Mouse (Mus musculus) left cerebral cortex, postnatal 25 days (tissue): ENCODE measurements around the gene Sectm1b. TPM values are rescaled to one million over a fixed set of nuclear protein-coding genes. Genes with fewer than 3 reads are reported as not detected.
A peak's percentile ranks its signal among the peaks of the same experiment; 100 is the strongest.

Experiments used
- DNase-seq, 2 experiments: peaks; one replicate each; pipeline ENCODE4 v3.0.0; 2022; ENCODE audit warnings: low spot score in 2 of 2, mixed read lengths in 1 of 2
- intact Hi-C: fragments of 180-260 bp; cut with DNase I; formaldehyde crosslinking; loops from one replicate; pipeline ENCODE4 v1.15.1; 2025
- total RNA-seq, 2 experiments: library from RNA; stranded (reverse); gene quantifications; 2 replicates each; pipeline ENCODE4 v1.2.3; 2021

Gene Sectm1b
- total RNA-seq, 2 experiments from 2014 or later: not detected

DNA sequence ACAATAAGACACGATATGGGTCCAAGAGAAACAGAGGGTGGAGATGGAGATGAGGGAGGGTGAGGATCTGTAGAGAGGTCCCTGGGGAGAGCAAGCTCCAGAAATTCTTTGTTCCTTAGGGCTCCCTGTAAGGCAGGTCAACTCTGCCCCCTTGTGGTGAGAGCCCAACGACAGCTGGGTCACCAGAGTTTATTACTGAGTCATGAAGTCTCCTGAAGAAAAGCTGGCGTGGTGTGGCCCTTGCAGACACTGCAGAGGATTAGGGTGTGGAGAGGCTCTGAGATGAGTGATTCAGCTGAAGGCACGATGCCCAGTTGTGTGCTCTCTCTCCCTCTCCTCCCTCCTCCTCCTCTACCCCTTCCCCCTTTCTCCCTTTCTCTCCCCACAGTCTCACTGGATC, 22.2 kb downstream of the Sectm1b start:
- intact Hi-C loops: loop anchor here (1.0 to 5.0 kb wide), 3 partner anchors 24 to 319 kb away; partner anchors contain the start of gene Rac3
- DNase-seq: peak; percentile 77 to 89

DNA sequence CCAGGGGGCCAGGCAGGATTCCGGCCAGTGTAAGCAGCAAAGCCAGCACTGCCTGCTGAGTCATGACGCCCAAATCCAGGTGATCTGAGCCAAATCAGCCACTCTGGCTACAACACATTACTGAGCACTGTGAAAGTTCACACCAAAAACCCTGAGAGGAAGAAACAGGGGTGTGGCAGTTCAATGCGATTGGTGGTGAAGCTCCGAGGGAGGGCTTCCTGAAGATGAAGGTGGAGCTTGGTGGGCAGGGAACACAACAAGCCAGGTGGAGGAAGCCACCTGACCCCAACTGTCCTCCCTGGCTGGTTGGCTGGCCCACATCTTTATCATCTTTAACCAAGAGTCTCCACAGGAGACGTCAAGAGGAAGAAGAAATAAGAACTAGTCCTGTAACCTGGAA, 24.1 kb downstream of the Sectm1b start, which contains the start of gene Cd7:
TSS of gene Cd7 (minus strand) at position 117 of the 400 bp plus-strand sequence.
- intact Hi-C loops: no loop called here
- DNase-seq: no peak

DNA sequence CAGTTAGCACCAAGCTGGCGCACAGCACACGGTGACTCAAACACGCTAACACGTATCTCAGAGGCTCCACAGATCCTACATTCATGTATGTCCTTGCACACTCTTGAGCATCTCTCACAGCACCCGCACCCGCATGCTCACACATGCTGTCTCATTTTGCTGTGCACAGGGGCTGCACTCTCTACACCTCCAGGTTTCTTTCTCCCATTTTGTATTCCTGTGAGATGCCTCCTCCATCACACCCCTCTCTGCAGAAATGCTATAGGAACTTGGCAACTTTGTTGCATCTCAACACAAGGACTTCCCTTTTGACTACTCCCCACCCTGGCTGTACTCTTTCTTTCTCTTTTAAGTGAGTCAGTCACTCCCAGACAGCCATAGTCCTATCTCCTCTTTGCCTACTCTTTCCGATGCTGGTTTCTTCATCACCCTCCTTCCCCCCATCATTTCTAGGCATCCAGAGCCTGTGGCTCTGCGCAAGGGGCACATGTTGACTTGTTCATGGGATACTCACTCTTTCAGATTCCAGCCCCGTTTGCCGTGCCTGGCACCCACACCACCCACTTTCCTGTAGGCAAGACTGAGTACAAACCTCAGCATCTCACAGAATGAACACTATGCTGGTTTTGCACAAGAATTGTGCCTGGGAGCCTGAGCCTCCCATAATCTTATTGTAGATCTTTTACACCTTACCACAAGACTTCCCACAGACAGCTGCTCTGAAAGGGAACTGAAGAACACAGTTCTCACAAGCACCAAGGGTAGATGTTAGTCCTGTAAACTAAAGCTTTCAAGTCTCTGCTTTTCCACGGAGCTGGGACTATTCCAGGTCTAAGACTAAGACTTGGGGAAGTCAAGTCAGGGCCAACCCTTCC, 24.8 kb downstream of the Sectm1b start:
- intact Hi-C loops: no loop called here
- DNase-seq: peak; percentile 44 to 82

DNA sequence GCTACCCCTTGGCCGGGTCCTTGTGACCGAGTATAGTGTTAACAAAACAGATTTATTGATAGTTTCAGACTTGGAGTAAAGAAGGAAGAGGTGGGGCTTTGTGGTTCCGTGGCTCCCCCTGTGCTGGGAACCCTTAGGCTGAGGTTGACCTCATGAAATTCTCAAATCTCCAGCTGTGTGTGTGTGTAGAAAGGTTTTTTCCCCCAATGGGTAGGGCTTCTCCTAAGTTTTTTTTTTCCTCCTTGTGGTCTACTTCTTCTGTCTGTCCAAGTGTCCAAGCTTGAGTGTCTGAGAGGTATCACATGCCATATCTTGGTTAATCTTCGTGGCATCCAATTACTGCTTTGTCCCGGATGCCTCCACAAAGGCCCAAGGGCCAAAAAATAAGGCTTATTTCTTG, 30.3 kb downstream of the Sectm1b start:
- intact Hi-C loops: no loop called here
- DNase-seq: no peak

DNA sequence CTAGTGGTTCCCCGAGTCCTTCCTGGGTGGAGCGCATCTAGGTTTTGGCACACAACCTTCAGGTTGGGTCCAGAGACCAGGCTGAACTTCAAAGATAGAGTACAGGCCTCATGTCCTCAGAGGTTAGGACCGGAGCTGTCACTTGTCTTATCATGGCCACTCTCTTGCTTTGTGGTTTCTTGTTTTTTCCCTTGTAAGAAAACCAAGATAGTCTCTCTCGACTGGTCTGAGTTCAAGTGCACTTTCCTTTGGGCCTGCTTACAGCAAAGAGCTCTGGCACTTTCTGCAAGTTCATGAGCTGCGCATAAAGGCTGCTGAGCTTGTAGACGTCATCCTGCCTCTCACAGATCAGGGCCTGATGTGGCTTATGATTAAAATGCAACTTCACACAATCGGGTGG, 36.1 kb downstream of the Sectm1b start:
- no peak for DNase-seq
- intact Hi-C loops: no loop called here

DNA sequence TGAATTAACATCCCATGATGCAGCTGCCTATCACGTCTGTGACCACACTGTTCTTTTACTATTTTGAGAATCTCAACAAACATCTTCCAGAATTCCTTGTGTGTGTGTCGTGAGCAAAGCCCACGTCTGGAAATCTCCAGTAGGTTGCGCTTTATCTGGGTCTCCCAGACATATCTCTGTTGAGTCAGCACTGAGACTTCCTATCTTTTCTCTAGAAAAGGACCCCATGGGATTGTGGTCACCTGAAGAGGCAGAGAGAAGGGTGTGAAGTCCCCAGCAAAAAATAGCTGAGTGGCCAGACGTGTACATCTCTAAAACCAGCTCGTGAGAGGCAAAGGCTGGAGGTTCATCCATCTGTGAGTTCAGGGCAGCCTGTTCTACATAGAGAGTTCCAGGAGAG, 39.2 kb downstream of the Sectm1b start:
- intact Hi-C loops: no loop called here
- DNase-seq: peak in 1 of 2 experiments; percentile 70

DNA sequence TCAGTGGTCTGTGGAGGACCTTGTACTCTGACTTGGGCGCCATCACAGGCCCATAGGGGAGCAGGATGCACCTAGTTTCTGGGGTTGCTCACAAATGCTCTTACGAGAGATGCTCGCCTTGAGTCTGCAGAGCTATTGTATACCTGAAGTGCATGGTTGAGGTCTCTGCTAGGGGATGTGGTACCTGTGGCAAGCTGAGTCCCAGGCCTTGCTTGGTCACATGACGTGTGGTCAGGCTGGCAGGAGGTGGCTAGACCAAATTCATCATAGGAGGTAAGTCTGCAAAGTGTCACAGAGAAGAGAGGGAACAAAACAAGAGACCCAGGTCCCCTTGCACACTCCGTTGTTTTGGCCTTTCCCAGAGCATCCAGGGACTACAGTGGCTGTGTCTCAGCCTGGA, 43.9 kb downstream of the Sectm1b start:
- intact Hi-C loops: no loop called here

DNA sequence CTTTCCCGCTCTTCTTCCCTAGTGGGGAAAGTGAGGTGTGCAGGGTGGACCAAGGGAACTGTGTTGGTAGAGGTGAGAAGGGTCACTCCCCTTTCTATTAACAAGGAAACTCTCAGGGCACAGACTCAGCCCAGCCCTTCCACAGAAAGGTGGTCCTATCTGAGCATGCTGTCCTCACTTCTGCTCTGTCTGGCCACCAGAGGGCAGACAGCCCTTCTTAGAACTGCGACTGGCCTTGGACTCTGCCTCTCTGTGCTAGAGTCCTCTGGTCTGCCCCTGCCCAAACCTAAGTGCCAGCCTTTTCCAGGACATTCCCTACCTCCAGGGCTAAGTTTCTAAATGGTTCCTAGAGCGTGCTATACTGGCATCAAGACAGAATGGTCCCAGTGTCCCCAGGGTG, 45.7 kb downstream of the Sectm1b start:
- intact Hi-C loops: loop anchor here (1.0 kb wide), 1 partner anchor 24 kb away; no protein-coding TSS in a partner anchor

More for the DNA sequence above, 43.9 kb downstream of the Sectm1b start:
- DNase-seq: no peak

DNA sequence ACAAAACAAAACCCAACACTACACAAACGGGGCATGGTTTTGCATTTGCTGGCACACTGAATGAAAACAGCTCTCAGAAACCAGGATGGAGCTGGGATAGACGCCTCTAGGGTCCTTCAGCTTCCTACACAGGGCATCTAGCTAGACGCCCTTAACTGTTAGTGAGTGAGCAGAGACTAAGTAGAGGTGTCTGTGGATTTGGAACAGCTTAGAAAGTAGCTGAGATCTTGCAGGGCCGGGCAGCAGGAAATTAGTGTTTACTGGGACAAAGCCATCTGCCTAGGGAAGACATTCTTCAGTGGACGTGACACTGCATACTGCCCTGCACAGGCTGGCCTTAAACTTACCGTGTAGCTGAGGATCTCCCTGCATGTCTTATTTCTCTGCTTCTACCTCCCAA, 47.9 kb downstream of the Sectm1b start:
- DNase-seq: no peak
- intact Hi-C loops: no loop called here

More for the DNA sequence above, 45.7 kb downstream of the Sectm1b start:
- peak; percentile 49 to 69 for DNase-seq

DNA sequence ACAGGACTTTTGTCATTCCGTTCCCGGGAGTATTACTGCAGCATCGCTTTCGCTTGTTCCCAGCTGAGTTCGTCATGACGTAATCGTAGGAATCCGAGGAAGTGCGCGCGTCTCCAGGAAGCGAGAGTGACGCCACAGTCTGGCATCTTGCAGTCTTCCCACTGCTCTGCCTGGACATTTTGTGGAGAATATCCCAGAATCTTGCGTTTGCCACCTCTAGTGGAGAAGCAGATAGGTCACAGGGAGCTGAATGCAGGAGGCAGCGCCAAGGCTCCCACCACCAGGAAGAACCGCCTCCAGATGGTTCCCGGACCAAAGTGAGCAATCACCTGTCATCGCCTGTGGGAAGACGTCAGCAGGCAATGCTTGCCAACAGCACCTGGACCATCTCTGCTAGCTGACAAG, 48.5 kb downstream of the Sectm1b start:
- intact Hi-C loops: no loop called here
- DNase-seq: peak; percentile 55 to 83

DNA sequence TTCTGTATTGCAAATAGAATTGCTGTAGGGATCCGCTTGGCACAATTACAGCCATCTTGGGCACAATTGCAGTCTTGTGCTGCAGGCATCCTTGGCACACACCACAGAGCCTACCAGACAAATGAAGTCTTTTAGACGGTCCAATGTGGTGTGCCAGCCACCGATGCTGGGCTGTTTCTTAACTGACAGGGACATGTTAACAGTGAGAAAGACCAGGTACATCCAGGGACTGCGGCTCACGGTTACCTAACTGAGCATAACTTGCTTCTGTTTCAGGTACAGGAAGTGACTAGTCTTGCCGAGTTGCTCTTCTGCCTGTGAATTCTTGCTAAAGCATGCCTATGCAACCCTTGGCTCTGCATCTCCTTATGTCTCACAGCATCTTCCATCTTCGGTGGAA, 49.7 kb downstream of the Sectm1b start:
- DNase-seq: peak in 1 of 2 experiments; percentile 29
- intact Hi-C loops: no loop called here

DNA sequence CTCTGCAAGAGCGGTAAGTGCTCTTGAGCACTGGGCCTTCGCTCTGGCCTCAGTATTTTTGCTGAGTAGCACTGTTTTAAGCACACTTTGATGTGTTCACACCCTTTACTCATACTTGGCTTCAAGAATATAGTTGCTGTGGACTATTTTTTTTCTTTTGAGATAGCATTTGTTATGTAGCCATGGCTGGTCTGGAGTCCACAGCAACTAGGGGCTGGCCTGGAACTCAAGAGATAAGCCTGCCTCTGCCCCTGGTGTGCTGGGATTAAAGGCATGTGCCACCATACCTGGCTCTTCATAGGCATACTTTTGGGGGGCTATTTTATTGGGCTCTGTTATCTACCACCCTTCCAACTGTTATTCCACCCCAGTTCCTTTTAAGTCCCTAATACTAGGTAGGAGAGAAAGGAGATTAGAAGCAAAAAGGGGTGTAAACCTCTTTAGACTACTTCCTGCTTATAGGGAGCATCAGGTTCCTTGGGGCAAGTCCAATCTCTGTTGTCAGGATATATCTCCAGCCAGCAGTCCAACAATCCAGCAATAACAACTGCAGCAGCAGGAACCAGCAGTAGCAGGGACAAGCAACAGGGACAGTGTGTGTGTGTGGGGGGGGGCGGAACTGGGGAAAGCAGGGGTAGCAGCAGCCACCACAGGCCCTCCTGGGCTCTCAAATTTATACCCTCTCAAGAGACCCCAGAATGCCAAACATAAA, 53.2 kb downstream of the Sectm1b start:
- DNase-seq: no peak
- intact Hi-C loops: no loop called here

DNA sequence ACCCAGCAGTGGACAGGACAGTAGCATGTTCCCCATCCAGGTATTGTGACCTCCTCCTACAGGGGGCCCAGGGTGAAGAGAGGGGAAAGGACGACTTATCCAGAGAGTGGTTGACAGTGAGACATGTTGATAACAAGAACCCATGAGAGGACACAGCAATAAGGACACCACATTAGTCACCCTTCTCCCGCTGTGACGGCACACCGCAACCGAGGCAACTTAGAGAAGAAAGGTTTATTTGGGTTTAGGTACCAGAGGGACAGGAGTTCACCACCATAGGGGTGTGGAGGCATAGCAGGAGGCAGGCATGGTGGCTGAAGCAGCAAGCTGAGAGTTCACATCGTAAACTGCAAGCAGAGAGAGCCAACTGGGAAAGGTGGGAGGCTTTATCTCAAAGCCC, 57.2 kb downstream of the Sectm1b start:
- DNase-seq: no peak
- intact Hi-C loops: no loop called here

DNA sequence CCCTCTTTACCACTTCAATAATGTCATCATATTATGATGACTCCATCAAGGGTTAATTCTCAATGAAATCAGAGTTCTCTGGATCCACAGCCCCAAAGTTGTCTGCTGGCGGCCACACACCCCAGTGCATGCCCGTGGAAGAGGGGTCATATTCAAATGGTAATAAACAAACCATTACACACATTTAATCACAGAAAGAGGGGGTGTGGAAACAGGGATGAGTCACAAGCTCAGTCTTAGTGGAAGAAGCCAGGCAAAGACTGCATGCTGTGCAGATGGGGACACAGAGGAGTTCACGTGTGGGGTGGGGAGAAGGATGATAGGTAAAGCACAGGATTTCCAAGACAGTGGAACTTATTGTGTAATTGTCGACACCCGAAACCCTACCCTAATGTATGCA, 59.1 kb downstream of the Sectm1b start:
- DNase-seq: peak in 1 of 2 experiments; percentile 50
- intact Hi-C loops: no loop called here

Other genes with a start within 250 kb of the Sectm1b start
- 100 to 1,000 TPM; 168 to 171 TPM for gene Fasn, start 239.0 kb downstream of the Sectm1b start, total RNA-seq
- 1 to 10 TPM; 6.7 to 8.0 TPM for gene Ccdc57, start 130.7 kb downstream of the Sectm1b start, total RNA-seq
- 1 to 10 TPM; 4.4 to 4.6 TPM for gene Slc16a3, start 115.1 kb downstream of the Sectm1b start, total RNA-seq
- gene Csnk1d, start 72.2 kb downstream of the Sectm1b start, total RNA-seq: 100 to 1,000 TPM; 116 to 122 TPM
- 1 to 10 TPM; 1.6 to 1.7 TPM for gene Cd7, start 24.2 kb downstream of the Sectm1b start, total RNA-seq
- gene Sectm1a, start 17.7 kb upstream of the Sectm1b start, total RNA-seq: not detected
- gene Tex19.2, start 55.1 kb upstream of the Sectm1b start, total RNA-seq: not detected
- not detected for gene Tex19.1, start 82.6 kb upstream of the Sectm1b start, total RNA-seq
- gene Uts2r, start 96.7 kb upstream of the Sectm1b start, total RNA-seq: not detected
- gene Hexdc, start 140.9 kb upstream of the Sectm1b start, total RNA-seq: 10 to 100 TPM; 21.8 to 26.8 TPM
- 1 to 10 TPM; 7.3 to 7.8 TPM for gene Ogfod3, start 141.1 kb upstream of the Sectm1b start, total RNA-seq
- 10 to 100 TPM; 23.6 to 24.8 TPM for gene Cybc1, start 165.8 kb upstream of the Sectm1b start, total RNA-seq
- 10 to 100 TPM; 58.2 to 58.3 TPM for gene Narf, start 173.7 kb upstream of the Sectm1b start, total RNA-seq
- 10 to 100 TPM; 86.2 to 92.6 TPM for gene Foxk2, start 196.4 kb upstream of the Sectm1b start, total RNA-seq